Mouse (Mus musculus) fat pad, adult 2 months (tissue): ENCODE data around the gene Prickle2.
A peak's percentile ranks its signal among the peaks of the same experiment; 100 is the strongest.

Experiments used
- DNase-seq: peaks from one replicate; pipeline ENCODE4 v3.0.0-alpha.2; 2011; ENCODE audit warnings: low read depth, low spot score; ENCODE audit errors: extremely low read depth

Prickle2 gene

GRCm38 (mm10) chr6:92458026-92458425 lies 247.9 kb downstream of the Prickle2 start:
- no peak for DNase-seq

DNA sequence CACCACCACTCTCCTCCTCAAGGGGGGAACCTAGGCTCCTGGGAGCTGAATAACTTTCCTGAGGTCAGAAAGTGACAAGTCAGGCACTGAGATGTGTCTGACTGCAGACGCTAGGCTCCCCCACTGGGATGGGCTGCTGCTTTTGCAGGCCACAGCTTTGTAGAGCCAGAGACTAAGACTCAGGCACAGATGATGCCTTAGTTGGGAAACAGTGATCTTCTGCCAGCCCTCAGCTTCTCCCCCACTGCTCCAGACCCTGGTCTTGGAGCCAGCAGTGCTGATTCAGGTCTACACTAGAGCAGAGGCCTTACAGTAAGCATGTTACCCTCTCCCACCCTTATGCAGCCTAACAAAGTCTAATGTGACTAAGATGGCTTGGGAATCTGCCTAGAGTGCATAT lies 254.5 kb downstream of the Prickle2 start:
- DNase-seq, result no peak

GRCm38 (mm10) chr6:92449956-92450355 lies 256.0 kb downstream of the Prickle2 start:
- DNase-seq, result no peak

DNA sequence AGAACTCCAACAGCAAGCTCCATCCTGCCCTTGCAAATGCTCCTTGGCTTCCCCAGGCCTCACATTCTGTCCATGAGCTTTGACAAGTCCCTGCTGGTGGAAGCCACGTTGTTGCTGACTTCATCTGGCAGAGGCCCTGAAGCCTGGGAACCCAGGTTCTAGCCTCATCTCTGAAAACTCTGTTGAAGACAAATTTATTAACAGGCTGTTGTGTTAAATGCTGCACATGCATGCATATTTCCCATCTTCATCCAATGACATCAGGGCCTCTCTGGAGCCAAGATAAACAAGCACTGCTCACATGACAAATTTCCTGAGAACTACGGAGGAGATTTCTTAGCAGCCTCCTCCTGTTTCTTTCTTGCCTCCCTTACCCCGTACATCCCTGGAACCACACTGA lies 259.3 kb downstream of the Prickle2 start:
- DNase-seq, result no peak

- DNase-seq, result no peak
Measured at GRCm38 (mm10) chr6:92441205-92441604, 264.8 kb downstream of the Prickle2 start.

DNA sequence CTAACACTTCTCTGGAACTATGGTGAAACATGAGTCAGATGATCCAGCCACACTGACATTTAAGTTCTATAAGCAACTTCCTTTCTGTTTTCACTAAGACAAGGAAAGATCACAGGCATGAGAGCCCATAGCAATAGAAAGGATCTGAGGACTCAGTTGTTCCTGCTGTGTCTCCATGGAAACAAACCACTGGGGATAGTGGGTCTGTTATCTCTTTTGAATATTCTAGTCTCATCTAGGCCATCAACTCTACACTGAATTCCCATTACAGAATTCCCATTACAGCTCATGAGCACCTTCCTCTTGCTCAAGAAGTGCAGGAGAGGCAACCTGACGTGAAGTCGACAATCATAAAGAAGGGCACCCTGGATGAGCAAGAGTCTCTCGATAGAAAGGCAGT lies 265.7 kb downstream of the Prickle2 start:
- DNase-seq, result no peak

DNA sequence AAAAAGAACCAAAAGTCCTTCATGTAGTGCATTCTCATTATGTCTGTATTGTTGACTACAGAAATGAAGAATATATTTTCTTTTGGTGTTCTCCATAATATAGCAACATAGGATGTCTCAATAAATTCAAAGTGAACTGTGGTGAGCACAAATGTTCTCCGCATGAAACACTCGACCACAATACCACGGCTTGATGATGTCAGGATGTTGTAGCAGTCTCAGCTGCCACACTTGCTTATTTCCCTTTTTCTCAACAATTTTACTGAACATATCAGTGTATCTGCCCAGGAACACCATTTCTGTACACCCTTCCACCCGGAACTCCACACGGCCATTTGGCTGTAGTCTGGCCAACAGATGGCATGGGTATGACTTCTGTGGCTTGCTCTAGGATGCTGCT lies 273.8 kb downstream of the Prickle2 start:
- no peak for DNase-seq

GRCm38 (mm10) chr6:92427406-92428171 lies 278.4 kb downstream of the Prickle2 start:
- DNase-seq, result peak; percentile 31

- DNase-seq, result peak; percentile 61
Measured at GRCm38 (mm10) chr6:92425901-92426300, 280.1 kb downstream of the Prickle2 start.

GRCm38 (mm10) chr6:92425476-92425875 lies 280.5 kb downstream of the Prickle2 start:
- no peak for DNase-seq

GRCm38 (mm10) chr6:92424991-92425390 lies 281.0 kb downstream of the Prickle2 start:
- no peak for DNase-seq

DNA sequence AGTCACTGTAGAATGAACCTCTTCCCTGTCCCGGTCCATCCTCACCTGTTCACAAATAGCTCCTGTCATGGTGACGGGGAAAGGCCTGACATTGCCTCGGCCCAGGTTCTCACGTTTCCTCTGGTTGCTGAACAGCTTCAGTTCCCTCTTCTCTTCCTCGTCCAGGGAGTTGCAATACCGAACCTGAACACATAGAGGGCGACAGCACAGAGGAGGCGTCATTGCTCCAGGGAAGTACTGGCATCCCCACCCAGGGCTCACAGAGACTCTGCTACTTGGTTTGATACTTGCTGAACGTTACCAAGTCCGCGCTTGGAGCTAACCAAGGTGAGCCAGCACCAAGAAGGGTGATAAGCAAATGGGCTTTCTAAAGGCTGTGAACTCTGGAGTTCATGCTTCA lies 283.7 kb downstream of the Prickle2 start:
- no peak for DNase-seq

- no peak for DNase-seq
Measured at GRCm38 (mm10) chr6:92420106-92420505, 285.8 kb downstream of the Prickle2 start.

GRCm38 (mm10) chr6:92415405-92415755 lies 290.6 kb downstream of the Prickle2 start:
- no peak for DNase-seq

GRCm38 (mm10) chr6:92414478-92415404 lies 291.2 kb downstream of the Prickle2 start:
- DNase-seq, result no peak

DNA sequence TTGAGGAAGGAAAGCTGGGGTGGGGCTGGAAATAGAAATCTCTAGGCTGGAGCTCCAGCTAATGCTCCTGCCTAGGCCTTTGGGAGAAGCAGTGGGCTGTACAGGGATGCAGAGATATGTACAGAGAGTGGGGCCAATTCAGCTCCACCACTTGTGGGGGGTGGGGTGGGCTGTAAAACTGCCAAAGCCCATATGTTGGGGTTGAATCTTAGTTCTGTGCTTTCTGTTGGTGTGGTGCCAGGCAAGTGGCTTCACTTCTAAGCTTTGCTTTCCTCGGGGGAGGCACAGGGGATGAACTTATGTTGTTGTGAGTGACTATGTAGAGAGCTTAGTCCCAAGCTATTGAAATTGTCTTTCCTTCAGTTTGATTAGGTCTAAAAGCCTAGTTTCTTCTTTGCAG lies 292.0 kb downstream of the Prickle2 start:
- DNase-seq, result no peak

DNA sequence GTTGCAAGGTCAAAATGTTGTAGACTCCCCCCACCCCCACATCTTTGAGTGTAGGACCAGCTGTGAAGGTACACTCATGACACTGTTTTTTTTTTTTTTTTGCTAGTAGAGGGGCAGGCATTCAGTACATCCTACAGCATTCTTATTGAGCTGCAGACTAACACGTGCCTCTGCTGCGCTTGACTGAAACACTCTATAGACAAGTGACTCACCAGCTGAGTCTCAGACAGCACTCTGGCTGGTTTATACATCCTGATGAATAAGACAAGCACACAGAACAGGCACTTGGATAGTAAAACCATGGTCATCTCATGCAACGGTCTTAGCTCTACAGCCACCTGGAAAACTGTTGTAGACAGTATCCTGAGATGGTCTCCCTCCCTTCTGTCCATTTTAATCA lies 296.2 kb downstream of the Prickle2 start:
- DNase-seq, result no peak

GRCm38 (mm10) chr6:92407259-92407658 lies 298.7 kb downstream of the Prickle2 start:
- no peak for DNase-seq

DNA sequence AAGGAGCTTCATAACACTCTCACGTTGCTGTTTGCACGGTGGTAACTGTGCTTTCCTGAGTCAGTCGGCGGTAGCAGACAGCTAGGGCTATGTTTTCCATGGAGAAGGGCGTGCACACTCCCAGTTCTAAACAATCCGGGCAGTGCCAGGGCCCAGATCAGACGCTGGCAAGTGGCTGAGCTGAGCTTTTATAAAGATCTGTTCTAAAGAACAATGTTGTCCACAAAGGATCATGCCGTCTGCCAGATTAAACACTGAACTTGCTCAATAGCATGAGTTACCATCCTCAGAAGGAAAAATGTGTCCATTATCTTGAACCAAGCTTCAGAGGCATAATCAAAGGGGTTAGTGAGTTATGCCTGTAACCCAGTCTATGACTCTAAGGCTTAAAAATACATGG lies 300.4 kb downstream of the Prickle2 start:
- DNase-seq, result peak; percentile 81

DNA sequence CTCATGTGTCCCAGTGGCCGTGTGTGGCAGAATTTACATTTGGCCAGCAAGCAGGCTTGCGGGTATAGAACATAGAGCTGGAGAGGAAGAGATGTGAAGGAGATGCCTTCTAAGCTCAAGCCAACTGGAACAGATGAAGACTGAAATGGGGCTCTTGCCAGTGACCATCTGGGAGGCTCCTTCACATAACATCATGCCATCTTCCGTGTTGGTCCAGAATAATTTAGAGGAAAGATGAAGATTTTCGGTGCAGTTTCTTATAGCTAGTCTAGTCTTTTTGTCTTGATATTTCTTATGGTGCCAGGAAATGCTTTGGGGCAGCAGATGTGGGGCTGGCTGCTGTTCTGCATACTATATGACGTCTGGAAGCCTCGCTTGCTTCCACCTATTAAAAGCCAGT lies 308.1 kb downstream of the Prickle2 start:
- no peak for DNase-seq

DNA sequence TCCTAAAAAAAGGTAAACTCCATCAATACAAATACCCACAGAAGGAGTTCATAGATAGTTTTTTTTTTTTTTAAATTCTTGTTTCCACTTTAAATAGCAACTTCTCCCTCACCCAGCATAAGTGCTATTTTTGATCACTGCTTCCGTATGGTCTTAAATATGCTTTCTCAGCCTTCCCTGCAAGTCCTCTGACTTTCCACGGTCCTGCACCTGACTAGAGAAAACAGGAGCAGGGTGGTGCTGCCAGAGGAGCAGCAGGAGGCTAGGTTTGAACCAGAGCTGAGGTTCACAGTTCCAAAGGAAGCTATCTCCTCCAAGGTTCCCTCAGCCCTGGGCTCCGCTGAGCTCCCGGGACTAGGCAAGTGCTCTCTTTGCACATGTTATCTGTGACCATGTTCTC lies 310.4 kb downstream of the Prickle2 start:
- no peak for DNase-seq

DNA sequence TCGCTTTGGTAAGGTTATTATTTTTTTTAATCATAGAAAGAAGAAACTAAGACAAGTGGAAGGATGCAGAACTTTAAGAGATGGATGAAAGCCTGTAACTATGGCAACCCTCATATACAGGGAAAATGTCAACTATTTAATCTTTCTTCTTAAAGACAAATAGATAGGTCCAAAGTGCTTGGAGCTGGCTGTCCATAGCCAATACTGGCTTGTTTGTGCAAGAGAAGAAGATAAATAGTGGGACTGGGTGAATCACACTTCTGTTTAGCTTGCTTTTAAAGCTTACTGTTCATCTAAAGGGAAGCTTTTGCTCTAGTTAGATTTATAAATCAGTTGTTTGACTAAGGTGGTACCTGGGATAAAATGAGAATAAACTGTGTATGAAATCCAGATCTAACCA lies 310.8 kb downstream of the Prickle2 start:
- no peak for DNase-seq
